Mouse (Mus musculus) liver, embryonic 14.5 days (tissue): ENCODE measurements around the gene Dlx4. TPM values are rescaled to one million over a fixed set of nuclear protein-coding genes. Genes with fewer than 3 reads are reported as not detected.

Source experiments
- ATAC-seq: fragments of 200-750 bp; cut with Nextera tagmentation; 2 replicates; pipeline ENCODE4 v1.8.0; 2017; ENCODE audit warnings: moderate number of reproducible peaks, mild to moderate bottlenecking, moderate library complexity; ENCODE audit not compliant: insufficient read depth
- DNase-seq, 3 experiments: peaks; one replicate each; pipeline ENCODE4 v3.0.0-alpha.2; 2012 to 2013; ENCODE audit warnings: low read depth in 3 of 3, low spot score in 3 of 3
- H3K27ac ChIP-seq: fragments of 300-500 bp; sonication (generic); 2 replicates; pipeline ENCODE4 v1.5.1; 2014; ENCODE audit warnings: moderate library complexity, mild to moderate bottlenecking, control low read depth, inconsistent platforms
- H3K27me3 ChIP-seq: fragments of 300-500 bp; sonication (generic); 2 replicates; pipeline ENCODE4 v1.6.1; 2014; ENCODE audit warnings: mild to moderate bottlenecking, low read length, moderate library complexity; ENCODE audit not compliant: control insufficient read depth, insufficient read depth
- H3K36me3 ChIP-seq: fragments of 300-500 bp; sonication (generic); replicated peaks from 2 replicates; pipeline ENCODE4 v1.6.1; 2014; ENCODE audit warnings: low read depth; ENCODE audit not compliant: control insufficient read depth, insufficient read depth
- H3K4me1 ChIP-seq, 2 experiments: fragments of 200-500 bp in 1 of 2; fragments of 300-500 bp in 1 of 2; sonication (generic) in 1 of 2; replicated peaks; 2 replicates each; pipeline ENCODE4 v1.6.1; 2012 to 2014; ENCODE audit warnings: antibody characterized with exemption in 1 of 2, inconsistent platforms in 1 of 2, low read length in 1 of 2; ENCODE audit not compliant: control insufficient read depth in 2 of 2, insufficient read depth in 2 of 2
- H3K4me2 ChIP-seq: fragments of 300-500 bp; sonication (generic); 2 replicates; pipeline ENCODE4 v1.6.1; 2014; ENCODE audit warnings: low read depth, mild to moderate bottlenecking, control low read depth, moderate library complexity
- H3K4me3 ChIP-seq, 2 experiments: fragments of 200-500 bp in 1 of 2; fragments of 300-500 bp in 1 of 2; sonication (generic) in 1 of 2; 2 replicates each; pipeline ENCODE4 v1.5.1; 2012 to 2014; ENCODE audit warnings: low read depth in 2 of 2, low read length in 2 of 2, mild to moderate bottlenecking in 2 of 2, control low read depth in 1 of 2, inconsistent platforms in 1 of 2, moderate library complexity in 1 of 2; ENCODE audit not compliant: insufficient read depth in 1 of 2
- H3K9ac ChIP-seq: fragments of 300-500 bp; sonication (generic); replicated peaks from 2 replicates; pipeline ENCODE4 v1.6.1; 2014; ENCODE audit warnings: mild to moderate bottlenecking, control low read depth, moderate library complexity
- H3K9me3 ChIP-seq: fragments of 300-500 bp; sonication (generic); 2 replicates; pipeline ENCODE4 v1.6.1; 2016; ENCODE audit warnings: low read length, mixed read lengths; ENCODE audit not compliant: control insufficient read depth
- CTCF ChIP-seq: IDR thresholded peaks from 2 replicates; pipeline ENCODE4 v1.5.1; 2016; ENCODE audit warnings: antibody characterized with exemption, low read depth, control low read depth
- EP300 ChIP-seq: IDR thresholded peaks from 2 replicates; pipeline ENCODE4 v1.6.1; 2016; ENCODE audit warnings: antibody characterized with exemption, low read depth
- WGBS: fragments of 180-500 bp; shearing (Covaris S2); extraction: QIAGEN DNeasy Blood & Tissue Kit; methylation state at CpG from one replicate; pipeline ENCODE4 v1.1.7; 2014; ENCODE audit not compliant: insufficient replicate concordance; 5-methylcytosine and 5-hydroxymethylcytosine counted together
- polyA plus RNA-seq, 2 experiments: library from polyadenylated mRNA; depleted of rRNA in 1 of 2; stranded (reverse) in 1 of 2; unstranded in 1 of 2; fragments of >200 nt; fragmentation: Nextera tagmentation in 1 of 2; extraction: Ambion mirVana in 1 of 2; gene quantifications; 2 replicates each; pipeline versions ENCODE4 v1.2.1 to v1.2.3; 2012 to 2014

The Dlx4 gene
- polyA plus RNA-seq, 2 experiments = 0.09 TPM; not detected in 1

DNA sequence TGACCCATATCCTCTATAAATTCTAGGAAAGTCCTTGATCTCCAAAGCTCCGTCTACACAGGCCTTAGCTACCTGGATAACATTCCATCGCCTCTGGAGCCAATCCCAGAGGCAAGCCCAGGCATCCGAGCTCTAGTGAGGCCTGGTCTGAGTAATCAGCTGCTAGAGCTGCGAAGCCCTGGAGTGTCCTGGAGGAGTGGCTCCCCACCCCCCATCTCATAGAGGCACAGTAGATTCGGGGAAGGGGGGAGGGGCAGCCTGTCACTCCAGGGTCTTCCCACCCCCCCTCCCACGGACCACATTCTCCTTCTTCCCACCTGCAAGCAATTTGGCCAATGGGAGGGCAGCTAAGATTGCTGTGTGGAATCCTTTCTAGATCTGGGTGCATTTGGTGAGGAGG lies 8.8 kb downstream of the Dlx4 start:
- TF ChIP-seq EP300 (no peak), CTCF (no peak)
- Histone ChIP-seq H3K4me2 (no peak overlapping the region), H3K27me3 (peaks cover 46% of the 10 kb centered on the region), H3K4me1 (no peaks in the 10 kb centered on the region), H3K9me3 (no peaks in the 10 kb centered on the region), H3K4me3 (no peak overlapping the region), H3K27ac (no peak overlapping the region), H3K36me3 (no peaks in the 10 kb centered on the region), H3K9ac (no peak overlapping the region)
- no peak for ATAC-seq
- no peak for DNase-seq
- WGBS = 18% methylated on average over 6 of the region's 6 CpGs

DNA sequence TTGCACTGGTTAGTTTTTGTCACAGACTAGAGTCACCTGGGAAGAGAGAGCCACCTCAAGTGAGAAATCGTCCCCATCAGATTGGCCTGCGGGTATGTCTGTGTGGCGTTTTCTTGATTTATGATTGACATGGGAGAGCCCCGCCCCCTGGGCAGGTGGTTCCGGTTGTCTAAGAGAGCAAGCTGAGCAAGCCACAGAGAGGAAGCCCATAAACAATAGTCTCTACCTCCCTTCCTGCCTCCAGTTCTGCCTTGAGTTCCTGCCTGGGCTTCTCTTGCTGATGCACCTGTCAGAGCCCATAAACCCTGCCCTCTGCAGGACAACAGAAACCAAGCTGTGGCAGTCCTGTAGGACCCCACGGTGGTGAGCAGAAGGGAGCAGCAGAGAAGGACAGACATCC lies 12.7 kb downstream of the Dlx4 start:
- Histone ChIP-seq H3K27me3 (peaks cover 9% of the 10 kb centered on the region; the same call in 1 of the 2 replicates), H3K4me3 (no peak overlapping the region), H3K9me3 (no peaks in the 10 kb centered on the region), H3K4me1 (no peaks in the 10 kb centered on the region), H3K9ac (no peak overlapping the region), H3K27ac (no peak overlapping the region), H3K4me2 (no peak overlapping the region), H3K36me3 (no peaks in the 10 kb centered on the region)
- DNase-seq (no peak), ATAC-seq (no peak)
- WGBS = 10% methylated on average over 6 of the region's 6 CpGs
- no peak for TF ChIP-seq CTCF
- TF ChIP-seq EP300 = no peak

- Histone ChIP-seq H3K27me3 (no peaks in the 10 kb centered on the region; the same call in none of the 2 replicates), H3K9me3 (no peaks in the 10 kb centered on the region), H3K36me3 (no peaks in the 10 kb centered on the region), H3K4me1 (no peaks in the 10 kb centered on the region), H3K4me2 (no peak overlapping the region), H3K27ac (no peak overlapping the region), H3K4me3 (no peak overlapping the region), H3K9ac (no peak overlapping the region)
- WGBS = 61% methylated on average over 17 of the region's 17 CpGs
- DNase-seq (no peak), ATAC-seq (no peak)
- TF ChIP-seq EP300 = no peak
- TF ChIP-seq CTCF = no peak
Observed at GRCm38 (mm10) chr11:95130668-95131252, 15.3 kb downstream of the Dlx4 start.

GRCm38 (mm10) chr11:95128359-95128758 lies 17.7 kb downstream of the Dlx4 start:
- no peak for TF ChIP-seq EP300
- no peak for TF ChIP-seq CTCF
- peaks cover 12% of the 10 kb centered on the region for H3K27me3 ChIP-seq
- WGBS = 44% methylated on average over 11 of the region's 11 CpGs

DNA sequence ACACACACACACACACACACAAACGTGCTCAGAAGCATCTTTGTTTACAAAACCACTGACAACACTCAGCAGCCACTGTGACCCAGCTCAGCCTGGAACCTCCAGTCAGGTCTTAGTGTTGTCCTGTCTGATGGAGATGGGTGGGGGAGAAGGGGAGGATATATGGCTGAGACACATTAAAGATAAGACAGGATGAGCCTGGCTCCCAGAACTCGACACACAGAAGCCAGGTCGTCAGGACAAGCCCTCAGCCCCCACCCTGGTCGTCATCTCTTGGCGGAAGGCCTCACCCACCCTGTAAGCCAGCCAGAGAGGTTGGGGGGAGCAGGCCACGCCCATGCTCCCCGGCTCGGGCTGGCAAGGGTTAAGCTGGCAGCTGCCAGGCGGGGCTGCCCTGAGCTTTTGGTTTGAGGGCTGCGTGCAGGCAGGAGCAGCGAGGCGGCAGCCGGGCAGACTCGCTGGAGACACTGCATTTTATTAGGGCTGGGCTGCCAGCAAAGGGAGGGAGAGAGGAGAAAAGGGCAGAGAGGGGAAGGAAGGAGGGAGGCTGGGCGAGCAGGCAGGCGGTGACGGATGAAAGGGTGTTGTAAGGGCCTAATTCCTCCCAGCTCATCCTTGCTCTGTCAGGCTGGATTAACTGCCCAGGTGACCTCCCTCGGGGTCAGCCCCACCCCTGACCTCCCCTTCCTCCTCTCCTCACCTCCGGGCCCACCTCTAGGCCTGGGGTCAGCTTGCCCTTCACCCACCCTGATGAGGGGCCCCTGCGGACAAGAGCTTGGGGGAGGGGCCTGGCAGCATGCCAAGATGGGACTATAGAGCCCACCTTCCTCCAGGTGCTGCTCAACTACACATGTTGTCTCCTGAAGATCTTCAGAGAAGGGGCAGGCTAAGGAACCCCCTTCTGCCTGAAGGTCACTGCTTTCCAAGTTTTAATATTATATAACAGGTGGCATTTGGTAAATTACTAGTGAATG lies 19.5 kb downstream of the Dlx4 start:
- WGBS = 2% methylated on average over 19 of the region's 20 CpGs
- H3K4me2 ChIP-seq = no peak overlapping the region
- no peak for DNase-seq
- peaks cover 30% of the 10 kb centered on the region for H3K27me3 ChIP-seq
- no peak for TF ChIP-seq EP300
- TF ChIP-seq CTCF = no peak
- no peaks in the 10 kb centered on the region for H3K36me3 ChIP-seq
- no peaks in the 10 kb centered on the region for H3K9me3 ChIP-seq
- no peaks in the 10 kb centered on the region for H3K4me1 ChIP-seq
- H3K9ac ChIP-seq = no peak overlapping the region
- no peak overlapping the region for H3K27ac ChIP-seq
- ATAC-seq = no peak
- no peak overlapping the region for H3K4me3 ChIP-seq

More at GRCm38 (mm10) chr11:95128359-95128758, 17.7 kb downstream of the Dlx4 start:
- DNase-seq (no peak), ATAC-seq (no peak)
- H3K9ac ChIP-seq = no peak overlapping the region
- no peaks in the 10 kb centered on the region for H3K36me3 ChIP-seq
- no peak overlapping the region for H3K27ac ChIP-seq
- no peaks in the 10 kb centered on the region for H3K4me1 ChIP-seq
- H3K4me2 ChIP-seq = no peak overlapping the region
- H3K9me3 ChIP-seq = no peaks in the 10 kb centered on the region
- H3K4me3 ChIP-seq = no peak overlapping the region
